Mouse (Mus musculus): ENCODE data around the gene Socs2.

The Socs2 gene

GRCm38 (mm10) chr10:95419726-95420125 is 2.7 kb upstream of the Socs2 start:
- no peak for DNase-seq

GRCm38 (mm10) chr10:95418631-95419030 is 1.7 kb upstream of the Socs2 start:
- no peak for DNase-seq

GRCm38 (mm10) chr10:95417496-95418236 is 686 bp upstream of the Socs2 start:
- DNase-seq = peak; percentile 85

GRCm38 (mm10) chr10:95416361-95416684 is 657 bp downstream of the Socs2 start:
- no peak for DNase-seq

GRCm38 (mm10) chr10:95415533-95416360 is 1.2 kb downstream of the Socs2 start:
- peak; percentile 64 for DNase-seq

- DNase-seq = peak; percentile 39
These were observed 1.8 kb downstream of the Socs2 start for GRCm38 (mm10) chr10:95415159-95415532.

- peak; percentile 55 for DNase-seq
These were observed 2.4 kb downstream of the Socs2 start for GRCm38 (mm10) chr10:95414316-95415158.

- no peak for DNase-seq
These were observed 5.8 kb downstream of the Socs2 start for GRCm38 (mm10) chr10:95411139-95411538.

- DNase-seq = no peak
These were observed 6.3 kb downstream of the Socs2 start for GRCm38 (mm10) chr10:95410709-95411108.

GRCm38 (mm10) chr10:95410209-95410608 is 6.8 kb downstream of the Socs2 start:
- no peak for DNase-seq

GRCm38 (mm10) chr10:95409149-95409548 is 7.8 kb downstream of the Socs2 start:
- no peak for DNase-seq

GRCm38 (mm10) chr10:95408487-95408886 is 8.5 kb downstream of the Socs2 start:
- DNase-seq = no peak

GRCm38 (mm10) chr10:95407541-95408160 is 9.3 kb downstream of the Socs2 start:
- DNase-seq = no peak

GRCm38 (mm10) chr10:95404774-95405173 is 12.2 kb downstream of the Socs2 start:
- no peak for DNase-seq

GRCm38 (mm10) chr10:95399689-95400354 is 17.2 kb downstream of the Socs2 start:
- peak; percentile 60 for DNase-seq

- DNase-seq = peak; percentile 48
These were observed 18.5 kb downstream of the Socs2 start for GRCm38 (mm10) chr10:95398489-95398888.

- DNase-seq = no peak
These were observed 19.7 kb downstream of the Socs2 start for GRCm38 (mm10) chr10:95397191-95397835.

- no peak for DNase-seq
These were observed 20.6 kb downstream of the Socs2 start for GRCm38 (mm10) chr10:95396356-95396755.

- DNase-seq = no peak
These were observed 21.9 kb downstream of the Socs2 start for GRCm38 (mm10) chr10:95394819-95395812.

- DNase-seq = no peak
These were observed 24.9 kb downstream of the Socs2 start for GRCm38 (mm10) chr10:95392073-95392472.
